Mouse (Mus musculus) small intestine, adult 2 months (tissue): ENCODE data around the gene Atad2b.

Experiments used
- CTCF ChIP-seq: fragments of 200-500 bp; IDR thresholded peaks from 2 replicates; pipeline ENCODE4 v1.5.1; 2012; ENCODE audit warnings: low read depth, mild to moderate bottlenecking, control low read depth, inconsistent platforms, low read length, moderate library complexity, mixed read lengths; ENCODE audit not compliant: insufficient replicate concordance, insufficient read length; ENCODE audit errors: extremely low read depth
- POLR2A ChIP-seq: fragments of 200-500 bp; IDR thresholded peaks from 2 replicates; pipeline ENCODE4 v1.6.1; 2012; ENCODE audit warnings: low read depth, mild to moderate bottlenecking, control low read depth, inconsistent platforms, low read length, moderate library complexity

GRCm38 (mm10) chr12:4916994-4917804, at the start of gene Atad2b:
- peak; percentile 95 for TF ChIP-seq POLR2A
- peak; percentile 89 for TF ChIP-seq CTCF
